Mouse (Mus musculus) spleen, adult 2 months (tissue): ENCODE data around the gene Clec16a. TPM values are rescaled to one million over a fixed set of nuclear protein-coding genes. Genes with fewer than 3 reads are reported as not detected.
A peak's percentile ranks its signal among the peaks of the same experiment; 100 is the strongest.

Experiments
- DNase-seq, 2 experiments: peaks; one replicate each; pipeline versions ENCODE4 v3.0.0 to v3.0.0-alpha.2; 2012 to 2021; ENCODE audit warnings: low spot score in 2 of 2, low read depth in 1 of 2
- H3K27ac ChIP-seq: fragments of 200-500 bp; 2 replicates; pipeline ENCODE4 v1.5.1; 2012; ENCODE audit warnings: low read length, inconsistent platforms; ENCODE audit not compliant: insufficient read depth
- H3K27me3 ChIP-seq: fragments of 200-500 bp; 2 replicates; pipeline ENCODE4 v1.6.1; 2012; ENCODE audit warnings: mild to moderate bottlenecking, moderate library complexity, low read length, inconsistent platforms; ENCODE audit not compliant: control insufficient read depth, insufficient read depth
- H3K36me3 ChIP-seq: fragments of 200-500 bp; 2 replicates; pipeline ENCODE4 v1.6.1; 2012; ENCODE audit warnings: mild to moderate bottlenecking, low read length, inconsistent platforms; ENCODE audit not compliant: control insufficient read depth, insufficient read depth
- H3K4me1 ChIP-seq: fragments of 200-500 bp; 2 replicates; pipeline ENCODE4 v1.6.1; 2011; ENCODE audit warnings: inconsistent platforms; ENCODE audit not compliant: control insufficient read depth, insufficient read depth, insufficient read length
- H3K4me3 ChIP-seq: fragments of 200-500 bp; 2 replicates; pipeline ENCODE4 v1.5.1; 2011; ENCODE audit warnings: mild to moderate bottlenecking, inconsistent platforms; ENCODE audit not compliant: insufficient read depth, insufficient read length; ENCODE audit errors: extremely low read depth
- CTCF ChIP-seq: fragments of 200-500 bp; IDR thresholded peaks from 2 replicates; pipeline ENCODE4 v1.5.1; 2011; ENCODE audit warnings: mild to moderate bottlenecking, inconsistent platforms; ENCODE audit not compliant: insufficient read depth, insufficient read length, insufficient replicate concordance; ENCODE audit errors: extremely low read depth
- POLR2A ChIP-seq: fragments of 200-500 bp; IDR thresholded peaks from 2 replicates; pipeline ENCODE4 v1.6.1; 2011; ENCODE audit warnings: low read depth, low read length, inconsistent platforms
- whole genome bisulfite sequencing: fragments of 180-500 bp; shearing (Covaris S2); methylation state at CpG from one replicate; pipeline ENCODE4 v1.1.7; 2018; 5-methylcytosine and 5-hydroxymethylcytosine counted together
- polyA plus RNA-seq: library from polyadenylated mRNA; depleted of rRNA; stranded (reverse); fragments of >200 nt; gene quantifications from 2 replicates; pipeline ENCODE4 v1.2.3, GENCODE M21; 2012

Gene Clec16a
- polyA plus RNA-seq, 1 experiment, result 8.2 TPM

DNA sequence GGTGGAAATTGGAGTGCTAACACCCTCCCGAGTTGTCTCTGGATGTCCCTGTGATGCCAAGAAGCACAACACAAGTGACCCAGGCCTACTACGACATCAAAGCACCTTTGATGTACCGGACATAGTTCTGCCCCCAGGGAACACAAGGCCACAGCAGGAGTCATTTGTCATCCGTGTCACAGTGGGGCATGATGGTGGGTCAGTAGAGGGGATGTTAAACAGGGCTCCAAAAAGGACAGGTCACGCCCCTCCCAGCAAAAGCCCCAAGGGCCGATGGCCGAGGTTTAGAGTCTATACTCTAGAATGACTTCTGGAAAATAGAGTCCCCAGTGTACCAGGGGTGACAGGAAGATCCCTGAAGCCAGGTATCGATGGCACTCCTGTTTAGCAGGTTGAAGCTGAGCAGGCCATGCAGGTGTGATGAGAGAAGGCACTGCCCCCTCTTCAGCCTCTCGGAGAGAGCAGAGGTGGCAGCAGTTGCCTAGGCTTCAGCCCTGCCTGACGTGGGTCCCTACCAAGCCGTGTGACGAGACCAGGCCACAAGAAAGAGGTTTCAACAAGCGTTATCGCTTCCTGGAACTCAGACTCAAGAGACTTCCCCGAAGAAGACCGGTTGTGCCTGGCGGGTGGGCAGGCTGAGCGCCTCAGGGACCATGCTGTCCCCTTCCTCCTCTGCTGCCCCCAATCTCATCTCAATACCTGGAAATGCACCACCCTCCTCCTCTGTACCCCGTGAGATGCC is 226.8 kb downstream of the Clec16a start:
- WGBS, result 28% methylated on average over 19 of the region's 19 CpGs
- H3K27me3 ChIP-seq, result no peaks in the 10 kb centered on the region
- no peak overlapping the region for H3K4me3 ChIP-seq
- H3K4me1 ChIP-seq, result peaks cover 47% of the 10 kb centered on the region
- H3K27ac ChIP-seq, result peak overlapping the region; percentile 86
- TF ChIP-seq CTCF (no peak), POLR2A (peak; percentile 8; the same call in 1 of the 2 replicates)
- peak; percentile 53 to 70 for DNase-seq
- H3K36me3 ChIP-seq, result no peaks in the 10 kb centered on the region

DNA sequence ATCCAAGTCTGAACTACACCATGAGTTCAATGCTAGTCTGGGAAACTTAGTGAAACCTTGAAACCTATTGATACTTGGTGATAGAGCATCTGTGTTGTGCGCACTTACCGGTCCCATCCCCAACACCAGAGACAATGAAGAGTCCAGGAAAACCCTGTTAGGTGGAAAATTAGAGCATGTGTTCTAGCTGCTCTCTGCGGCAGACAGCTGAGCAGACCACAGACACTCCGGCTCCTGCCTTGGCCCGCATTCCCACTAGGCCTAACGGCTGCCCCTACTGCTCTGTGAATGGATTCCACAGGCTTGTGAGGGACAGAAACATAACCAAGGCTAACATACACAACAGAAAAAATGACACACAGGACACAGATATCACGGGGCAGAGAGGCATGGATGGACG is 228.4 kb downstream of the Clec16a start:
- 89% methylated on average over 8 of the region's 8 CpGs for WGBS
- Histone ChIP-seq H3K36me3 (no peaks in the 10 kb centered on the region), H3K4me1 (peaks cover 41% of the 10 kb centered on the region), H3K27me3 (no peaks in the 10 kb centered on the region), H3K4me3 (no peak overlapping the region), H3K27ac (0 out of 2 replicates have a peak overlapping the region, but pooled peaks have one; percentile 2)
- TF ChIP-seq POLR2A (no peak), CTCF (no peak)
- DNase-seq, result no peak

DNA sequence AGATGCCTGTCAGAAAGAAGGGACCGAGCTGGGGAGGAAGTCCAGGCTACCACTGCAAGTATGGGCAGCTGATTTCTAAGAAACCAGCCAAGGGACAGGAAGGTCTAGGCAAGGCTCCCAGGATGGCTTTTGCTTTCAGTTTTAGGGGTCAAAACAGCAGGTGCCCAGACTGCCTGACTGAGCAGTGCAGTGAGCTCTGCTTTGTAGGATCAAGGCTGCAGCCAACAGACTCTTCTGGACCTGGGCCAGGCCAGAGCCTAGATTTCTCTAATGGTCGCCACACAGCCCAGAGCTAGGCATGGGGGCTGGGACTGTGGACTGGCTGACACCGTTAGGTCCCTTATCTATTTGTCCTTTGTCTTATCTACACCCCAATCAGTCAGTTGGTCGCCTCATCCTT is 229.6 kb downstream of the Clec16a start:
- H3K4me3 ChIP-seq, result no peak overlapping the region
- peak overlapping the region; percentile 49 for H3K27ac ChIP-seq
- no peaks in the 10 kb centered on the region for H3K27me3 ChIP-seq
- no peak for TF ChIP-seq POLR2A
- no peak for TF ChIP-seq CTCF
- no peaks in the 10 kb centered on the region for H3K36me3 ChIP-seq
- peaks cover 30% of the 10 kb centered on the region for H3K4me1 ChIP-seq
- DNase-seq, result no peak
- 49% methylated on average over 4 of the region's 4 CpGs for WGBS

DNA sequence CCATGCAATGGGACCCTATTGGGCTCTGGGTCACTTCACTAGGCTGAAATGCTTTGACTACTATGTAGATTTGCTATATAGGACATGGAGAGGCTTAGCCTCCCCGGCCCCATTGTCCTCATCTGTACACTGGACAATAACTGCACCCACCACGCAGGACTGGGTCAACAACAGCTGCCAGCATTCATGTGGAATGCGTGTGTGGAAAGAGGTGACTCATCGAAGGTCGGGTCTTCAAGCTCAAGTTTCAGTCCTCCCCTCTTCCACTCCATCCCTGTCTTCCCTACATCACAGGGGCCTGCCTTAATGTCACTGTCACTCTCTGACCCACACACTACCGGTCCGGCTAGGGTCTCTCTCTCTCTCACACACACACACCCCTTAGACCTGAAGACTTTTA is 231.2 kb downstream of the Clec16a start:
- no peak for DNase-seq
- H3K4me1 ChIP-seq, result peaks cover 17% of the 10 kb centered on the region
- no peak overlapping the region for H3K27ac ChIP-seq
- TF ChIP-seq POLR2A, result no peak
- no peak for TF ChIP-seq CTCF
- H3K4me3 ChIP-seq, result no peak overlapping the region
- H3K36me3 ChIP-seq, result no peaks in the 10 kb centered on the region
- 83% methylated on average over 7 of the region's 7 CpGs for WGBS
- H3K27me3 ChIP-seq, result no peaks in the 10 kb centered on the region

DNA sequence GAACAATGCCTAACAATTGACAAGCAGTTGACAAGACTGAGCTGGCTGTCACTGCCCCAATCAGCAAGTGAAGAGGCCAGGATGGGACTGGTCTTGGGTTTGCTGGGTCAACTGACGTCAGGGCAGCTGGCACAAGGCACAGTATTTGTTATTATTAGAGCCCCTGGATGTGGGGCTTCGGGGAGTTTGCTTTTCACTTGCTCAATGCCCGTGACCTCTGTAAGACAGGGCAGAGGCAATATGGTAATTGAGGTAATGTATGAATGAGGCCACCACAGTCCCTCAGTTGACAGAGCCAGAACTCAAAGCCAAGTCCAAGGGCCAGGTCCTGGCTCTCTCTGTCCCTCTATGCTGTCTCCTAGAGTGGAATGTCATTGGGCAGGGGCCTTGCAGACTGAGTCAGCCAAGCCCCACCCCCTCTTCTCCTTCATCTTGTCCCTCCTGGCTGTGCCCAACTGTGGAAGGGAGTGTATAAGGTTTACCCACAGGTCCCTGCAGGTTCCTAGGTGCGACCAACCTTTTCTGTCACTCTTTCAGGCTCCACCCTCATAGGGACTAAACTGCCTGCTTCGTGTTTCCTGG is 232.5 kb downstream of the Clec16a start:
- no peak overlapping the region for H3K27ac ChIP-seq
- H3K27me3 ChIP-seq, result no peaks in the 10 kb centered on the region
- H3K36me3 ChIP-seq, result no peaks in the 10 kb centered on the region
- peaks cover 10% of the 10 kb centered on the region; the same call in 1 of the 2 replicates for H3K4me1 ChIP-seq
- TF ChIP-seq POLR2A (no peak), CTCF (no peak)
- DNase-seq, result no peak
- 77% methylated on average over 5 of the region's 5 CpGs for WGBS
- H3K4me3 ChIP-seq, result no peak overlapping the region

DNA sequence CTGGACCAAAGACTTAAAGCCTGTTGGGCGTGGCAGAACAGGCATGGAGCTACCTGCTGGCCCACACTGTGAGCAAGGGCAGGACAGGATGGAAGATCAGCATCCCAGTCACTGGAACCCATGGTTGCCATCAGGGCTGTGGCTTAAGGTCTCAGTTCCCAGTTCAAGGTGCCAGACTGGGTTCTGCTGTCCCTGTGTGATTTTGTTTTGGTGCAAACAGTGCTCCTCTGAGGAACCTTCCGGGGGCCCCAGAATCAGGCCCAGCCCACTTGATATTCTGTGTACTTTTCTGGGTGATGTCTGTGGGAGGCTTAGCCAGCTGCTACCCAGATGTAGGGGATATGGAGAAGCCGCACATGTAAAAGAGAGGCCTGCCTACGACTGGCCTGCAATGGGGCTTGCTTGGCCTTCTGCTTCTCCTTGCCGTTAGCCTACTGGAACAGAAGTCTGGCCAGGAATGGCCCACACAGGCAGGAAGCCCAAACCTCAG is 235.5 kb downstream of the Clec16a start:
- DNase-seq, result no peak
- 78% methylated on average over 5 of the region's 5 CpGs for WGBS
- H3K4me1 ChIP-seq, result peaks cover 11% of the 10 kb centered on the region
- H3K27me3 ChIP-seq, result no peaks in the 10 kb centered on the region
- no peak overlapping the region for H3K4me3 ChIP-seq
- no peaks in the 10 kb centered on the region for H3K36me3 ChIP-seq
- no peak for TF ChIP-seq POLR2A
- TF ChIP-seq CTCF, result no peak
- no peak overlapping the region for H3K27ac ChIP-seq

DNA sequence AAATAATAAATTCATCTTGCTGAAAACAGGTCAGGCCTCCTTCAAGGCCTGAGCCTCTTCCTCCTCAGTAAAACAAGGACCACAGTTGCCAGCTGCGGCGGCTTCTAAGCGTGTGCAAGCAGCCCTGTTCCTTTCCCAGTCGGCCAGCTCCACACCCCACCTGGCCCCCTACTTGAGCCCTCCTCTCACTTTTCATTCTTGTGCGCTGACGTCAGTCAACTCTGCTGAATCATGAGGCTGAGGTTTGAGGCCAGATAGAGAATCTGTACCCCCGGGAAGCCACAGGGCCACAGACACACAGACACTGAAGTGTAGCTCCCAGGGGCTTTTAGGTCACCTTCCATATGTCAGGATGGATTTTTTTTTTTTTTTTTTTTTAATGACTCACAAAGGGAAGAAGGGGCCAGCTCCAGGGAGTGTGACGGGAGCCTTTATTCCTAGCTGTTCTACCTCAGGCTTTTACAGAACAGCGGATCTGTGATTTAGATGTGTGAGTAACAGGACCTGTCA is 236.8 kb downstream of the Clec16a start:
- no peak for DNase-seq
- H3K27me3 ChIP-seq, result no peaks in the 10 kb centered on the region
- peaks cover 16% of the 10 kb centered on the region for H3K4me1 ChIP-seq
- H3K4me3 ChIP-seq, result no peak overlapping the region
- 61% methylated on average over 9 of the region's 9 CpGs for WGBS
- TF ChIP-seq POLR2A (no peak), CTCF (no peak)
- no peaks in the 10 kb centered on the region for H3K36me3 ChIP-seq
- no peak overlapping the region for H3K27ac ChIP-seq
